Mouse (Mus musculus) lung, adult 2 months (tissue): ENCODE results near the gene Nkg7. TPM values are rescaled to one million over a fixed set of nuclear protein-coding genes. Genes with fewer than 3 reads are reported as not detected.

Experiments used
- DNase-seq: peaks from one replicate; pipeline ENCODE4 v3.0.0; 2022
- H3K4me1 ChIP-seq: fragments of 200-500 bp; 2 replicates; pipeline ENCODE4 v1.6.1; 2011; ENCODE audit warnings: low read length; ENCODE audit not compliant: control insufficient read depth, insufficient read depth
- H3K4me3 ChIP-seq: fragments of 200-500 bp; replicated peaks from 2 replicates; pipeline ENCODE3; 2011; ENCODE audit warnings: low read depth, mild to moderate bottlenecking, control low read depth, low read length; ENCODE audit errors: extremely low read depth
- CTCF ChIP-seq: fragments of 200-500 bp; IDR thresholded peaks from 2 replicates; pipeline ENCODE4 v1.5.1; 2011; ENCODE audit warnings: mild to moderate bottlenecking, low read length, control low read depth; ENCODE audit not compliant: insufficient read depth
- POLR2A ChIP-seq: fragments of 200-500 bp; IDR thresholded peaks from 2 replicates; pipeline ENCODE4 v1.6.1; 2011; ENCODE audit warnings: low read depth, mild to moderate bottlenecking, control low read depth, low read length, borderline replicate concordance; ENCODE audit errors: extremely low read depth
- WGBS: fragments of 180-500 bp; shearing (Covaris S2); methylation state at CpG from one replicate; pipeline ENCODE4 v1.1.7; 2018; 5-methylcytosine and 5-hydroxymethylcytosine counted together
- polyA plus RNA-seq: library from polyadenylated mRNA; depleted of rRNA; stranded (reverse); fragments of >200 nt; gene quantifications from 2 replicates; pipeline ENCODE4 v1.2.3, GENCODE M21; 2012

Gene Nkg7
- polyA plus RNA-seq, 1 experiment = 17.3 TPM

GRCm38 (mm10) chr7:43422995-43423617 lies 13.8 kb upstream of the Nkg7 start:
- Histone ChIP-seq H3K4me1 (no peaks in the 10 kb centered on the region), H3K4me3 (no peak overlapping the region)
- DNase-seq = peak; percentile 83
- TF ChIP-seq CTCF (peak; percentile 98), POLR2A (no peak)
- WGBS = 11% methylated on average over 11 of the region's 11 CpGs

GRCm38 (mm10) chr7:43423991-43424625 lies 12.8 kb upstream of the Nkg7 start:
- no peak for TF ChIP-seq CTCF
- TF ChIP-seq POLR2A = no peak
- no peak overlapping the region for H3K4me3 ChIP-seq
- no peaks in the 10 kb centered on the region for H3K4me1 ChIP-seq
- DNase-seq = no peak
- WGBS = 68% methylated on average over 3 of the region's 3 CpGs

GRCm38 (mm10) chr7:43427406-43427805 lies 9.5 kb upstream of the Nkg7 start, which contains the start of gene Lim2:
Gene Lim2, plus strand, starts transcription at chr7:43427670.
- TF ChIP-seq CTCF (no peak), POLR2A (no peak)
- H3K4me3 ChIP-seq = no peak within 1 kb of the TSS
- no peaks in the 10 kb centered on the region for H3K4me1 ChIP-seq
- WGBS = 74% methylated on average over 8 of the region's 8 CpGs
- no peak for DNase-seq

GRCm38 (mm10) chr7:43429500-43429899 lies 7.4 kb upstream of the Nkg7 start:
- no peak for DNase-seq
- TF ChIP-seq POLR2A (no peak), CTCF (no peak)
- no peak overlapping the region for H3K4me3 ChIP-seq
- WGBS = 38% methylated on average over 4 of the region's 4 CpGs
- no peaks in the 10 kb centered on the region for H3K4me1 ChIP-seq

GRCm38 (mm10) chr7:43432891-43433290 lies 4.0 kb upstream of the Nkg7 start:
- Histone ChIP-seq H3K4me1 (no peaks in the 10 kb centered on the region), H3K4me3 (no peak overlapping the region)
- 57% methylated on average over 4 of the region's 4 CpGs for WGBS
- no peak for DNase-seq
- no peak for TF ChIP-seq POLR2A
- no peak for TF ChIP-seq CTCF

GRCm38 (mm10) chr7:43434676-43435075 lies 2.2 kb upstream of the Nkg7 start:
- DNase-seq = no peak
- Histone ChIP-seq H3K4me3 (no peak overlapping the region), H3K4me1 (no peaks in the 10 kb centered on the region)
- TF ChIP-seq POLR2A = no peak
- no peak for TF ChIP-seq CTCF
- 83% methylated on average over 5 of the region's 5 CpGs for WGBS

- WGBS = 70% methylated on average over 4 of the region's 4 CpGs
- Histone ChIP-seq H3K4me1 (no peaks in the 10 kb centered on the region), H3K4me3 (no peak overlapping the region)
- TF ChIP-seq POLR2A = no peak
- TF ChIP-seq CTCF = no peak
- no peak for DNase-seq
Observed at GRCm38 (mm10) chr7:43438611-43439010, 1.7 kb downstream of the Nkg7 start.

- no peak for TF ChIP-seq POLR2A
- no peak for TF ChIP-seq CTCF
- H3K4me1 ChIP-seq = no peaks in the 10 kb centered on the region
- 68% methylated on average over 6 of the region's 6 CpGs for WGBS
- H3K4me3 ChIP-seq = no peak within 1 kb of the TSS
- DNase-seq = no peak
Observed at GRCm38 (mm10) chr7:43440482-43440881, 3.6 kb downstream of the Nkg7 start, which contains the start of gene Cldnd2. Gene Cldnd2, plus strand, starts transcription at chr7:43440782.

GRCm38 (mm10) chr7:43441071-43441470 lies 4.2 kb downstream of the Nkg7 start:
- TF ChIP-seq CTCF (no peak), POLR2A (no peak)
- H3K4me1 ChIP-seq = no peaks in the 10 kb centered on the region
- WGBS = 77% methylated on average over 3 of the region's 3 CpGs
- no peak for DNase-seq
- H3K4me3 ChIP-seq = no peak overlapping the region

GRCm38 (mm10) chr7:43442684-43443083 lies 5.8 kb downstream of the Nkg7 start:
- TF ChIP-seq CTCF = no peak
- TF ChIP-seq POLR2A = no peak
- 17% methylated on average over 9 of the region's 9 CpGs for WGBS
- DNase-seq = no peak
- no peaks in the 10 kb centered on the region for H3K4me1 ChIP-seq
- peak overlapping the region; percentile 97 for H3K4me3 ChIP-seq
